Mouse (Mus musculus): ENCODE results near the gene Kcnk2.
"Not testable (repeated sequence)": the region's sequence is repeated elsewhere in the genome, so short reads cannot be mapped to it uniquely, and the experiment has no call there.

The Kcnk2 gene

DNA sequence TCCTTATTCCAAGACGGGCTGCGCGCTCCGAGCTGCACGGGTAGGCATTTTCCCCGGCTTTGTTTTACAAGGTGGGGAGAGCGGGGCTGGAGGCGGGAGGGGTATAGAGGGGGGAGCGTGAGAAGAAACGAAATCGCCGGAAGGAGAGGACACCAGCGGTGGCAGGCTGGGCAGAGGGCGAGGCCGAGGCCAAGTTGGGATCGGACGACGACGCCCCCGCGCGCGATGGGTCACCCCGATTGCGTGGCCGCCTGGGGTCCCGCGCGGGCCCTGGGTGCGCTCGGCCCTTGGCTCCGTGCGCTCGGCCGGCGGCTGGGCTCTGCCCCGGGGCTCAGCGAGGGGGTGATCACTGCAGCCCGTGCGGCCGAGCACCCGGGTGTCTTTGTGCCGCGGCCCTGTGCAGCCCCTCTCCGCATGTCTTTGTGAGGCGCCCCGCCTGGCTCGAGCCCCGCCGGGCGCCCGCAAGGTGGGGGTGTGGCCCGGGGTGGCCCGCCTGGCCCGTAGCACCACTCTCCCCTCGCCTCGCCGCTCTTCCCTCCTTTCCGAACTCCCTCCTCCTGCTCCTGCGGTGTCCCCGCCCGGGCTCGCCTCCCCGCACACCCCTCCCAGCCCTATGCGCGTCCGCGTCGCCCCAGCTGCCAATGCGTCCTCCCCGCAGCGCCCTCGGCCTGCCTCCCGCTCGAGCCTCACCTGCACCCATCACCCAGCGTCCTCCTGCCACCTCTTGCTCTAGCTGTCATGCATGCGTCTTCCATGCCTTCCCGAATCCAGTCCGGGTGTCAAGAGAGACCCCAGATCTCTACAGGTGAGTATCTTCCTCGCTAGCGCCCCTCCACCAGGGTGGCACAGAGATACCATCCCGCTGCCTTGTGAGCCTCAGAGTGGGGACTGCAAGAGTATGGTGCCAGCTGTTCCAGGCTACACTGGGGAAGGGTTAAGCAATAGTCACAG is 58.5 kb downstream of the Kcnk2 start:
- in situ Hi-C loops (cut with MboI, MseI) = no loop called here

DNA sequence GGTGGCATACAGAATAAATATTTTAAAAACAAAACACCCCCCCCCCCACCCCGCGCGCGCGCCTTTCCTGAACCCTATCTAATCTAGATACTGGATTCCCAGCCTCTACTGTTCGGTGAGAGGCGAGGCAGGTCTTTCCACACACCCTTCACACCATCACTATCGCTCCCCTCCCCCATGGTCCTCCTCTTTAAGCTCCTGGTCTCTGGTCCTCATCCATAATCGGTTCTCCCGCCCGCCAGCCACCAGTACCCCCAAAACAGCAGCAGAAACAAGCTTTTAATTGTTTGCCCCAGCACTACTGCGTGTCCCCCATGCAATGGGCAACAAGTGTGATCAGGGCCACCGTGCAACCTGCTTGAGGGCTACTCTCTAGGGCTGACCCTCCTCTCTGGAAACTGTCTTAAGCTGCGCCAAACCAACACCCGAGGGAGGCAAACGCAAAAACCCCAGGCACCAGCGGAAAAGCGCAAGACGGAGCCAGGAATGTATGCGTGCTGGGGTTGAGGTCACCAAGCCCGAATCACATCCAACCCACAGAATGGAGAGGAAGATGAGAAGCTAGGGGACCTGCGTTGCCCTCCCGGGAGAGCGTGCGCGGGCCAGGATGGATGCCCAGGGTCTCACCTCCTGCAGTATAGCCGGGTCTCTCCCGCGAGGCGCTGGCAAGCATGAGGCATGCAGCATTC is 59.5 kb downstream of the Kcnk2 start:
- in situ Hi-C loops (cut with MboI, MseI) = no loop called here

DNA sequence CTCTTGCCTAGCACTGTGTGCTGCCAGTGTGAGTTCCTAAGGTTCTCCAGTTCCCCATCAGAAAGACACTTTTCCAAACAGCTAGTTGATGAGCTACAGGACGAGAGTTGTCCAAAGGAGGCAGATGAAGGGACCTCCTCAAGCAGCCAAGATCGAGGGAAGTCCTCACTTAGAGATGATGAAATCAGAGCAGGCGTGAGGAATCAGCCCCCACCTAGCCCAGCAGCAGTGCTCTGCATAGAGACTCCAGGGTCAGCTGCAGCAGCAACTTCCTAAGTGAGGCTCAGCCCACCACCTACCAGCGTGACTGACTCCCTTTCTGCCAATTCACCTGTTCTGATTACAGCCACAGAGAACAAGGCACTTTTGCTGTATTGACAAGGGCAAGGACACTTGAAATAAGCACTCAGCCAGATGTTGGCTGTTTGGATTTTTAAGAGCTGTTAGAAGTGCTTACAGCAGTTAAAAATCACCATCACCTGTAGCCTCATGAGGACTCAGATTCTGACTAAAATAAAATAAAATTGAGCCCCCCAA is 60.6 kb downstream of the Kcnk2 start:
- in situ Hi-C loops (cut with MboI, MseI) = no loop called here

DNA sequence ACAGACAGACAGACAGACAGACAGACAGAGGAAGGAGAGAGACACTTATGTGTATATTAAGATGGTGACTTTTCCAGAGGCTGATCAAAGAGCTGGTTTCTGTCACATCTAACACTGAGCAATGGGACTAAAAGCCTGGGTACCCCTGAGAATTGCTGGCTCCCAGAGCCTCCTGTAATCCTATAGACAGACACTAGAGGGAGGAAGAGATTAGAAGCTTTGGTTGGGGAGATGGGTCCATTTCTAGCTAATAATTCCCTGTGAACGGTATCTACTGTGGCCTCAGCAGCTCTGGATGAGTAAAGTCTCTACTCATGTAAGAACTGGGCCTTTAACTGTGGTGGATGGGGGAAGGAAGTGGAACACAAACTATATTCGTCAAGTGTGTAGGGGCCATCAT is 86.2 kb downstream of the Kcnk2 start:
- in situ Hi-C loops (cut with MboI, MseI) = no loop called here

DNA sequence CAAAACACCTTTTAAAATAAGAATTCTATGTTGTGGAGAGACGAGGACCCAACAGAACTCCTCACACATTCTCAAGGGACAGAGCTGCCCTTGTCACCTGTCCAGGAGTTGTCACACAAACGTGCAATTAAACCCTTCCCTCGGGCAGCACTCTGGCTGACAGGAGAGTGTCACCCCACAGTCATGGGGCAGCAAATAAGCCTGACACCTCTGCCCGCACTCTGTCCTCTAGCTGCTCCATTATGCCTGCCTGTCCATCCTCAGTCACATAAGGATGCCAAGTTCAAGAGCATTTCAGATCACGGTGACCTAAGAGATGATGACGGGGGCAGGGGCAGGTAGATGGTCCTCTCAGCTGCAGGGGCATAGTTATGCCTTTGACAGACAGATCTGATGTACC is 87.6 kb downstream of the Kcnk2 start:
- in situ Hi-C loops (cut with MboI, MseI) = no loop called here

DNA sequence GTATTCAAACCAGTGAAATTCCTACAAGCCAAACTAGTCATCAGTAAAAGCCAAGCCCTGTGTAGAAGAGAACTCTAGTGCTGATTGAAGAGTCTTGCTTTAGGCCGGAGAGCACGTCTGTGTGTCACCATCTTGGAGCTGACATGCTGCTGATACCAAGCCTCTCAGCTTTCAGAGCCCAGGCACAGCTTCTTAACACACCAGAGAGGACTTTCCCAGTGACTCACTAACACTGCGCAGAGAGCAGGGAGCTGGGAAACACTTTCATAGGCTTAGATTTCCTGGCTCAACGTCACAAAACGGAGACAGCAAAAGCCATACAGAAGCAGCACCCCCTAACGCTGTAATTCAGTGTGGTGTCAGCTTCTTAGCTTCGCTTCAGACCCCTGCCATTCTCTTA is 88.3 kb downstream of the Kcnk2 start:
- in situ Hi-C loops (cut with MboI, MseI) = no loop called here

DNA sequence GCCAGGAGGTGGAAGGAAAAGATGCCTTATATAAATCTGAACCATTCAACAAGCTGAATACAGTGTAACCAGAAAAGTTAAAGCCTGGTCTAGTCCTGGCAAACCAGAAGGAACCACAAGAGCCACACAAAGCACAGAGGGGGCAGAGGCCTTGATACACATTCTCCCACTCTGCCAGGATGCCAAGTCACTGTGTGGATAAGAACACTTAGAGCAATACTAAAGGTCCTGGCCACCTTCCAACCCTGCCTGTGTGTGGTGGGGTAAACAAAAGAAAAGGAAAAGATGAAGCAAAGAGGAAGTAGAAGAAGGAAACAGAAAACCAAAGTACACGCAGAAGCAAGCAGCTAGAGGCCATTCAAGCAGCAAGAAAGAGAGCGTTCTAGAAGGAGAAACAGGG is 91.9 kb downstream of the Kcnk2 start:
- in situ Hi-C loops (cut with MboI, MseI) = no loop called here

DNA sequence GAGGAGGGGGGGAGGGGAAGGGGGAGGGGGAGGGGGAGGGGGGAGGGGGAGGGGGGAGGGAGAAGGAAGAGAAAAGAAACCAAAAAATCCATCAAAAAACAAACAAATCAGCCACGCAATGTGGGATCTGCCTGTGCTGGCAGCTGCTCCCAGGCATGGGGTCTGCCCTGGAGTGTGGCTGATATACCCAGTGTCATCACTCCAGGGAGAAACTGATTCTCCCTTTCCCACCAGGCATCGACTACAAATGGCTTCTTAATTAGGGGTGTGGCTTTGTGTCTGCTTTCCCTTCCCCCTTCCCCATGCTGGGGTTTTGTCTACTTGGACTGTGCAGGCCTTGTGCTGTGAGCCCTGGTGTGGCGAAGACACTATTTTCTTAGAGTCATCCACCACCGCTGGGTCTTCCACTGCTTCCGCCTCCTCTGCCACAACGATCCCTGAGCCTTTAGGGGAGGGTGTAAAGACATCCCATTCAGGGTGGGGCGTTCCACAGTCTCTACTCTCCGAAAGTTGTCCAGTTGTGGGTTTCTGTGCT is 97.0 kb downstream of the Kcnk2 start:
- in situ Hi-C loops (cut with MboI, MseI) = no loop called here

DNA sequence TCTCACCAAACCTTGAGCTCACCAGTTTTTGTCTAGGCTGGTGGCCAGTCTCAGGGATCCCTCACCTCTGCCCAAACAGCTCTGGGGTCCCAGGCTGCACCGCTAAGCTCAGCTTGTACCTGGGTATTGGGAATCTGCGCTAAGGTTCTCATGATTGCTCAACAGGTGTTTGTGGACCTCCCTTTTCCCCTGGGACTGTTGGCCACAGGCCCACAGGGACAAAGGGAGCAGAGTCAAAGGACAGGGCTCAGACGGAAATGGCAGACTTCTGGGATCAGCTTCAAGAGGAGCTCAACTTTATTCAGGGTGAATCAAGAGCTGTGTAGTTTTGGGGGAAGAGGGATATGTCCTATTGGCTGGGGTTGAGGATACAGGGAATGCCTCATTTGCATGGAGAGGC is 99.1 kb downstream of the Kcnk2 start:
- in situ Hi-C loops (cut with MboI, MseI) = no loop called here

DNA sequence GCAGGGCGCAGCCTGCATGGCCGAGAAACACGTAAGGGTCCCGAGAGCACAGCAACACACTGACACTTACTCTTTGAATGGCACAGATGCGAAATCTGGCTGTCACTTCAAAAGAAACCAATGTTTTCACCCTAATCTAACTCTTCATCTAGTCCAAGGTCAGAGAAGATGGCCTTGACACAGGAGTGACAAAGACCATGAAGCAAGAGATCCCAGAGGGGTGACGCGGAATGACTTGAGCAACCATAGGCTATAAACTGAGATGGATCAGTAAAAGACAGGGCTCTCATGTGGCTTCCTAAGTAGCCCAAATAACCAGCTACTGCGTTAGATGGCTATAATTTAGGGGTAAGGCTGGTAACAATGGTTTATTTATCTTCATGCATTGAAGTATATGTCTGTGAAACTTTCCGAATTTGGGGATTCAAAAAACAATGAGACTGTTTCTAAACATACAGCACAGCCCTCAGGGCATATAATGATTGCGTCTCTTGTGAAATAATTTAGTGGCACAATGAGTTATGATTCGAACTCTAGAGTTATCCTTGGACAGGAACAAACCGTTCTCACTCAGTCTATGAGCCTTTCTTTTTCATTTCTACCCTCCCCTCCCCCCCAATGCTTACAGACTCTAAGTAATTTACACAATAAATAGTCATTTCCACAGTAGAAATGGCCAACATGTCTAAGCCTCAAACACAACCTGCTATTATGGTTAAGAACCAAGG is 108.2 kb downstream of the Kcnk2 start:
- in situ Hi-C loops (cut with MboI, MseI) = no loop called here

DNA sequence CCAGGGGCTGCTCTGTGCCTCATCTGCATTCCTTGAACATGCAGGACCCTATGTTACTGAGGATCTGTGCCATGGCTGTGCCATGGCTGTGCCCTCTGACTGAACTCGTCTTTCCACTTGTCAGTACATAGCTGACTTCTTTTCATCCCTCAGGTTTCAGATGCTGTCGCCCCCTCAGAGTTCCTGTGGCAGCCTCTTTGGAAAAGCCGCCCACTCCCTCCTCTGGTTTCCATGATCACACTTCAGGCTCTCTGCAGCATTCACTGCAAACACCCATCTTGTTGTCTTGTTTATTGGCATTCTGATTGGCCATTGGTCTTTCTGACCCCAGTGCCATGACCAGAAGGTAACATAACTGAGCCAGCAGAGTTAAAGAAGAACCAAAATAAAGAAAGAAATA is 111.2 kb downstream of the Kcnk2 start:
- in situ Hi-C loops (cut with MboI, MseI) = no loop called here

DNA sequence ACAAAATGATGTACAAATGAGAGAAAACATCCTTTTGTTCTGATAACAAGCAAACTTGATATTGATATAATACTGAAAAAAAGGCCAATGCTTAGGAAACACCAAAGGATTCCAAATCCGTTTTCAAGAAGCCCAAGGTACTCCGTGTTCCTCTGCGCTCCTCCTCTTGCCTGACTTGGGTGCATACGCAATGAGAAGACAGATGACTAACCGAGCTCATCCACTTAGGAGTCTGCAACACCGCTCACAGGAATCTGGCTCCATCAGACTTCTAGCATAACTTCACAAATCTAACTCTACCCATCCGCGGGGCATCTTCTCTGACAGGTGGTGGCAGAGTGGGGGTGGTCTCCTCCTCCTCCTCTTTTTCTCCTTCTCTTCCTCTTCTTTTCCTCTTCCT is 113.1 kb downstream of the Kcnk2 start:
- in situ Hi-C loops (cut with MboI, MseI) = no loop called here

DNA sequence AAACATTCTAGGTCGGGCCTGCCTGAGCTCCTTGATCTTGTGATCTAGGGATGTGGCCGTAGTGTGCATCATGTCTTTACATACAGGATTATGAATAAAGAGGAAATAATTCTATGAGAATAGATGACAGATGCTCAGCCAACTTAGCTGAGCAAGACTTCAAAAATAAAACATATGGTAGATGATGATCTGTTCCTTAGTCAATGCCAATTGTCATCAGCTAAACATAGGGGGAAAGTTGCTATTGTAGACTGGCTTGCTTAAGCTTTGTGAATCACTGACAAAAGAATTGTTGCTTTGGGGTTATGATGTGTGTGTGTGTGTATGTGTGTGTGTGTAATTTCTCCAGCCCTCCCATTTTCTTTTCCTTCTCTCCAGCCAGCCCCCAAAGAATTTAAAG is 129.8 kb downstream of the Kcnk2 start:
- in situ Hi-C loops (cut with MboI, MseI) = no loop called here

DNA sequence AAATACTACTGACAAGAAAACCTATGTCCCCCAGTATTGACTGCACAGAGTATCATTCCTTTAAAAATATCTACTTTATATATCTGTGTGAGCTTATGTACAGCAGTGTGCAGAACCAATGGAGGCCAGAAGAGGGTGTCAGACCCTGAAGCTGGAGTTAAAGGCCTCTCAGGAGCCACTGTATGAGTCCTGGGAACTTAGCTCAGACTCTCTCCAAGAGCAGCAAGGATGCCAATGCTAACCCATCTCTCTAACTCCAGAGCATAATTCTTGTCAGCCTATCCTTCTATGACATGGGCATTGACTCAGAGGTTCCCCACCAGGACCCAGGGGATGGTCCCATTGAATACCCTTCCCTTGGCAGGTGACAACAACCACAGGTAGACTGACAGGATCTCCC is 148.4 kb downstream of the Kcnk2 start:
- in situ Hi-C loops (cut with MboI, MseI) = no loop called here

DNA sequence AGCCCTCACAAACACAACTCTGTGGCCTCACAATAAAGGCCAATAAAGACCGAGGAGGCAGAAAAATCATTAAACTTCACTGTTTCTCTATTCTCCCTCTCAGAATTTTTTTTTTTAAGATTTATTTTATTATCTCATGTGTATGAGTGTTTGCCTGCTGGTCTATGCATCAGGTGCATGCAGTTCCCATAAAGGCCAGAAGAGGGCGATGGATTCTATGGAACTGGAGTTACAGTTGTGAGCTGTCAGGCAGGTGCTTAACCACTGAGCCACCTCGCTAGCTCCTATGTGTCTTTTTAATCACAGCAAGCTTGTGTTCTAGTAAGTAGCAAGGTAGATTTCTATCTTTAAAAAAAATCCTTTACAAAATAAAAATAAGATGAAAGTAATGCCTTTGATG is 148.9 kb downstream of the Kcnk2 start:
- in situ Hi-C loops (cut with MboI, MseI) = no loop called here

DNA sequence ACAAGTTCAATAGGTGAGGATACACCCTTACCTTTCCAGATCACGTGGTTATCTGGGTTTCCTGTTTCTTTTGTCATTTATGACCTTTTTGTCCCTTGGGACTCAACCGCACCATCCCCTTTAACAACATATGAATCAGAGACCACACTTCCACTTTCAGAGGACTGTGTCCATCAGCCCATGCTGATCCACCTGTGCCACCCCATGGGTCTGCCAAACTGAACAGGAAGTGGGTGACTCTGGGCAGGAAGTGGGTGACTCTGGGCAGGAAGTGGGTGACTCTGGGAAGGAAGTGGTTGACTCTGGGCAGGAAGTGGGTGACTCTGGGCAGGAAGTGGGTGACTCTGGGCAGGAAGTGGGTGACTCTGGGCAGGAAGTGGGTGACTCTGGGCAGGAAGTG is 158.9 kb downstream of the Kcnk2 start:
- in situ Hi-C loops (cut with MboI, MseI) = not testable (repeated sequence)

DNA sequence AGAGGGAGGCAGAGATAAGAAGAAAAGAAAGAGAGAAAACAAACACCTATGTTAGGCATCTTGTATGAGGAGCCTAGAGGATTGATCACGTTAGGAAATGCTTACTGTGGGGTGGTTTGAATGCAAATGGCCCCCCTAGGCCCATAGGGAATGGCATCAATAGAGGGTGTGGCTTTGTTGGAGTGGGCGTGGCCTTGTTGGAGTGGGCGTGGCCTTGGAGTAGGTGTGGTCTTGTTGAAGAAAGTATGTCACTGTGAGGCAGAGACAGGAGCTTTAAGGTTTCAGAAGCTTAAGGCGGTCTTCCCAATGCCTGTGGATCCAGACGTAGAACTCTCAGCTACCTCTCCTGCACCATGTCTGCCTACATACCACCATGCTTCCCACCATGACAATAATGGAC is 166.8 kb downstream of the Kcnk2 start:
- in situ Hi-C loops (cut with MboI, MseI) = no loop called here

DNA sequence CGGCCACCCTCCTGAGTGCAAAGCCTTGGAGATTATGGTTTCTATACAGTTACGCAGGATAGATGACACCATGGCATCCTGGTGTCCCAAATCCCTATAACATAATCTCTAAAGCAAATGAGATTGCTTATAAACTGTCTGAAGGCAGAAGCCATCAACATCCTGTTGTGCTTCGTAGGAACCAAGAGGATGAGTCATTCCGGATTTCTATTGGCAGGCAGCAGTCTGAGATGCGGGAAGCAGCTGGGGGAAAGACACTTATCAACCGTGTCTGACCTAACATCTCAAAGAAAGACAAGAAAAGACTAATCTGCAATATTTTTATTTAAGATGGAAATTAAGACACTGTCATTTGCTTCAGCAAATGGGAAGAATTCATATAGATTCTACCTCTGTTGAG is 169.2 kb downstream of the Kcnk2 start:
- in situ Hi-C loops (cut with MboI, MseI) = no loop called here

DNA sequence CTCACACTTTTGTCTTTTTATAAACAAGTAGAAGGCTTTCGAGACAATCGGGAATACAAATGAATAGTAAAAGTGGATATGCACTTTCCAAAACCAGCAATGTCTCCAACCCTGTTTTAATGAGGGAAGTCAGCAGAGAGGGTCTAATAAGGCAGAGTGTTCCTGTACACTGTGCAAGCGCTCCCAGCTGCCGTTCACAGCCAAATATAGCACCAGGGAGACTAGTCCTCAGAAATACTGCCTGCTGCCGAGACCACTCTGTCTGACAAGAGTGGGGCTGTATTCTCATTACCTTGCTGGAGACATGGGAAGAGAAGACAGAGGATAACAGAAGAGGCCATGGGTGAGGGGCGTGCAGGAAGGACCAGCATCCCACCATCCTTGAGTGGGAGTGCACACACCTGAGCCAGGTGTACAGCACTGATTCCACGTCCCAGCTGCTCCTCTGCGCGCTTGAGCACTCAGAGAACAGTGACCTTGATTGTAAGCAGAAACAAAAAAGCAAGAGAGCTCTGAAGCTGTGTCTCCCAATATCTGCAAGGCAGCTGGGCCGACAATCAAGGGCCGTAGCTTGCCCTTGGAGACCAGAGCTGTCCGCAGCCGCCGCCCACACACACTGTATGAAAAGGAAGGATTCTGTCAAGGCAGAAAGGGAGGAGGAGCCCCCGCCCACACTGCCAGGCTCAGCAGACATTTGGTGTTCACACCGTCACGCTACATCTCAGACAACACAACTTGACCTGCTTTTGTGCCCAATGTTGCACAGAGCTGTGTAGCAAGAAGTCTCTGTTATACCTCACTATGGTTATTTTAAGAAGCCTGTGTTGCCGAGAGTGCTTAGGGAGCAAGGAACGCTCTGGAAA is 173.6 kb downstream of the Kcnk2 start:
- in situ Hi-C loops (cut with MboI, MseI) = no loop called here

DNA sequence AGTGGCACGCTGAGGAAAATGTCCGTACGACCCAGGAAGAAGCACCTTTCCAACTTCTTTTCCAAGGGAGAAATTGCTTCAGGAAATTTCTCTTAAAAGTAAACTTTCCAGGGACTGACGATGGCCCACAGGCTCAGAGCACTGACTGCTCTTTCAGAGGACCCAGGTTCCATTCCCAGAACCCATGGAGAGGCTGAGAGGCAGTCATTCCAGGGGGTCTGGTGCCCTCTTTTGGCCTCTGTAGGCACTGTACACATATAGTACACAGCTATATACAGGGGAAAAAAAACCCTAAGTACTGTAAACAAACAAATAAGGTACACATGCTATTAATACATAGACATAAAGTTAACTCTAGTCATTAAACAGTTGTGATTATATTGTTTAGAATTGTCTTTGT is 174.6 kb downstream of the Kcnk2 start:
- in situ Hi-C loops (cut with MboI, MseI) = no loop called here

DNA sequence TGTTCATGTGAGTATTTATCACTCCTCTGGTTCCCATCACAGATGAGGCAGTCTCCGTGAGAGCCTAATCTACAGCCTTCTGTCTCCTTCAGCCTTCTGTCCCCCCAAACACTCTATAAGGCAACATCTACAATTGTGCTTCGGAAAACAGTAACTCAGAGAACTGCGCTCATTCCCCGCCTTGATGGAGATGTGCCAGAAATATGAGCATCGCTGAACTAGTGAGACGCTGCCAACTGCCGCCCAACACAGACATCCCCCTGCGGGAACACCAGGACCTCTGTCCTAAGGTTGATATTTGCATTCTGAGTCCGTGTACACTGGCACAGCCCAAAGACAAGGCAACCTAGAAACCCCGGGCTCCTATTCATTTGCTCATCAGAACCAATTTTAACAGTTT is 183.0 kb downstream of the Kcnk2 start:
- in situ Hi-C loops (cut with MboI, MseI) = no loop called here

Measured in T-helper 2 cell (primary cell).